Mouse (Mus musculus) cerebellum, adult 2 months (tissue): ENCODE measurements around the gene Atxn7l3. TPM values are rescaled to one million over a fixed set of nuclear protein-coding genes. Genes with fewer than 3 reads are reported as not detected.

Experiments used
- DNase-seq, 2 experiments: peaks; one replicate each; pipeline ENCODE4 v3.0.0; 2021
- H3K27ac ChIP-seq: fragments of 200-500 bp; 2 replicates; pipeline ENCODE4 v1.5.1; 2012; ENCODE audit warnings: low read length, control low read depth, inconsistent platforms; ENCODE audit not compliant: insufficient read depth
- H3K27me3 ChIP-seq: fragments of 200-500 bp; 2 replicates; pipeline ENCODE4 v1.6.1; 2012; ENCODE audit warnings: inconsistent platforms, mild to moderate bottlenecking, low read length, moderate library complexity; ENCODE audit not compliant: control insufficient read depth, insufficient read depth
- H3K4me1 ChIP-seq: fragments of 200-500 bp; 2 replicates; pipeline ENCODE4 v1.6.1; 2011; ENCODE audit warnings: low read length; ENCODE audit not compliant: control insufficient read depth, insufficient read depth
- H3K4me3 ChIP-seq: fragments of 200-500 bp; replicated peaks from 2 replicates; pipeline ENCODE3; 2011; ENCODE audit warnings: mild to moderate bottlenecking, low read depth, low read length, control low read depth; ENCODE audit not compliant: insufficient read depth
- CTCF ChIP-seq: fragments of 200-500 bp; IDR thresholded peaks from 2 replicates; pipeline ENCODE4 v1.5.1; 2011; ENCODE audit warnings: low read depth, mild to moderate bottlenecking, control low read depth, low read length, moderate library complexity, borderline replicate concordance; ENCODE audit not compliant: insufficient read depth
- POLR2A ChIP-seq: fragments of 200-500 bp; IDR thresholded peaks from 2 replicates; pipeline ENCODE4 v1.6.1; 2011; ENCODE audit warnings: low read length, control low read depth, borderline replicate concordance; ENCODE audit not compliant: insufficient read depth
- WGBS: fragments of 180-500 bp; shearing (Covaris S2); methylation state at CpG from one replicate; pipeline ENCODE4 v1.1.7; 2018; 5-methylcytosine and 5-hydroxymethylcytosine counted together
- polyA plus RNA-seq: library from polyadenylated mRNA; depleted of rRNA; stranded (reverse); fragments of >200 nt; gene quantifications from 2 replicates; pipeline ENCODE4 v1.2.3, GENCODE M21; 2012

The Atxn7l3 gene
- polyA plus RNA-seq, 1 experiment: 101 TPM

DNA sequence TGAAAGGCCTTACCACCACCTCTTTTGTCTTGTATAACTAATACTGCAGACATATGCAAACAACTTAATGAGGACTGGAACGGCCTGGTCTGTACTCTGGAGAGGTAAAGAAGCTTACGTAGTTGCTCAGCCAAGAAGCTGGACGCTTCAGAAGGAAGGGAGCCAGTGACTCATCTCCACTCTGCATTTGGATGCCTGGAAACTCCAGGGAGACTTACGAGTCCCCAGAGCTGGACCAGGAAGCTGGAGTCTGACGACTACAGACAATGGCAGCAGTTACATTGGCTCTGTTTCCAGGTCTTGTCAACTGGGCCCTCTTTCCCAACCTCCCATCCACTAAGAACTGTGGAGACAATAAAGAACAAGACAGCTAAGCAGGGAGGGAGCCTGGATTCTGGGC, 30.8 kb upstream of the Atxn7l3 start:
- H3K4me3 ChIP-seq: no peak overlapping the region
- TF ChIP-seq POLR2A (no peak), CTCF (no peak)
- no peaks in the 10 kb centered on the region for H3K4me1 ChIP-seq
- no peak for DNase-seq
- H3K27me3 ChIP-seq: no peaks in the 10 kb centered on the region
- WGBS: 44% methylated on average over 5 of the region's 5 CpGs
- no peak overlapping the region for H3K27ac ChIP-seq

DNA sequence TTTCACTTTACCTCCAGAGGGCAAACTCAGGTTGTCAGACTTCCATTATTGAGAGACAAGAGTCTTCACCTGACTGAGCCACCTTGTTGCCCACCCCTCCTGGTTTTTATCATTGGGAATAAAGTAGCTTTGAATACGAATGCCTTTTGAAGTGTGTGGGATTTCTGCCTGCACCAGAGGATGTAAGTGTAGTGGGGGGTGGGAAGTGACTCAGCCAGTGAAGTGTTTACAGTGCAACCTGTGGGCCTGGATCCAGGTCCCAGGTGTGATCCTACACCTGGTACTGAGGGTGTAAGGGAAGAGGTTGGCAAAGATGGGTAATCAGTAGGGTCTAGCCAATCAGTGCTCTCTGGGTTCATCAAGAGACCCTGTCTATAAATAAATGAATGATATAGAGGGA, 27.1 kb upstream of the Atxn7l3 start:
- H3K4me3 ChIP-seq: no peak overlapping the region
- 86% methylated on average over 1 of the region's 1 CpGs for WGBS
- no peak overlapping the region for H3K27ac ChIP-seq
- no peaks in the 10 kb centered on the region; the same call in 1 of the 2 replicates for H3K4me1 ChIP-seq
- H3K27me3 ChIP-seq: no peaks in the 10 kb centered on the region
- no peak for TF ChIP-seq POLR2A
- TF ChIP-seq CTCF: no peak
- DNase-seq: no peak

DNA sequence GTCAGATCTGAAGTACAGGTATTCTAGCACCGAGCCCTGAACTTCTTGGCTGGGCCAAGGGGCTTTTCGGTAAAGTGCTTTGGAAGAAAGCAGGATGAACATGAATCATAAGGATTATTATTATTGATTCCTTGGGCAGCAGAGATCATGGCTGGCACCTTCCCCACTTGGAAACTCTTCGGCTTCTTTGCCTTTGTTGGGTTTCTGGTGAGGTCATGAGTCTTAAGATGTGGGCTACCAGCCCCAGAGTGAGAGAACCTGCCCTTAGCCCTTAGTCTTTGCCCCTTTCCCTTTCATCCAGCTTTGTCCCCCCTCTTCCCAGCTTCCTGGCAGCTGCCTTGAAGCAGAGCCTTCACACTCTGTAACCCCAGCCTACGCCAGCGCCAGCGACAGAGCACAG, 25.5 kb upstream of the Atxn7l3 start:
- TF ChIP-seq CTCF (no peak), POLR2A (no peak)

DNA sequence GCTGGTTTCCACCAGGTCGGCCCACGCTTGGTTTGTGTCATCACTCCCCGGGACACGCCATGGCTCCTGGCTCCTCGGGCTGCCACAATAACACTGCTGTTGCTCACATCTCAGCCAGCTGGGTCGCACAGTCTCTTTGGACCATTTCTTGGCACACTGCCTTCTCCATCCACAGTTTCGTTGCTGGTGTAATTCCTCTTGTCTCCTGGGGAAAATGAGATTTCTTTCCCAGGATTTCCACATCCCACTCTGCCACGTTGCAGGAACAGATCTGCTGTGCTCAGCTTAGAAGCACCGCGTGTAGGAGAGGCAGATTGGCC, 24.2 kb upstream of the Atxn7l3 start:
- WGBS: under 1% methylated on average over 10 of the region's 10 CpGs
- peak in 1 of 2 experiments; percentile 82 for DNase-seq
- no peak for TF ChIP-seq CTCF
- no peak for TF ChIP-seq POLR2A
- peak overlapping the region; percentile 67 for H3K4me3 ChIP-seq
- peak overlapping the region; percentile 97 for H3K27ac ChIP-seq
- H3K27me3 ChIP-seq: no peaks in the 10 kb centered on the region
- no peaks in the 10 kb centered on the region; the same call in 1 of the 2 replicates for H3K4me1 ChIP-seq

More for the DNA sequence above, 25.5 kb upstream of the Atxn7l3 start:
- WGBS: 85% methylated on average over 6 of the region's 6 CpGs
- H3K27me3 ChIP-seq: no peaks in the 10 kb centered on the region
- H3K4me3 ChIP-seq: no peak overlapping the region
- no peak for DNase-seq
- no peaks in the 10 kb centered on the region; the same call in 1 of the 2 replicates for H3K4me1 ChIP-seq
- no peak overlapping the region for H3K27ac ChIP-seq

DNA sequence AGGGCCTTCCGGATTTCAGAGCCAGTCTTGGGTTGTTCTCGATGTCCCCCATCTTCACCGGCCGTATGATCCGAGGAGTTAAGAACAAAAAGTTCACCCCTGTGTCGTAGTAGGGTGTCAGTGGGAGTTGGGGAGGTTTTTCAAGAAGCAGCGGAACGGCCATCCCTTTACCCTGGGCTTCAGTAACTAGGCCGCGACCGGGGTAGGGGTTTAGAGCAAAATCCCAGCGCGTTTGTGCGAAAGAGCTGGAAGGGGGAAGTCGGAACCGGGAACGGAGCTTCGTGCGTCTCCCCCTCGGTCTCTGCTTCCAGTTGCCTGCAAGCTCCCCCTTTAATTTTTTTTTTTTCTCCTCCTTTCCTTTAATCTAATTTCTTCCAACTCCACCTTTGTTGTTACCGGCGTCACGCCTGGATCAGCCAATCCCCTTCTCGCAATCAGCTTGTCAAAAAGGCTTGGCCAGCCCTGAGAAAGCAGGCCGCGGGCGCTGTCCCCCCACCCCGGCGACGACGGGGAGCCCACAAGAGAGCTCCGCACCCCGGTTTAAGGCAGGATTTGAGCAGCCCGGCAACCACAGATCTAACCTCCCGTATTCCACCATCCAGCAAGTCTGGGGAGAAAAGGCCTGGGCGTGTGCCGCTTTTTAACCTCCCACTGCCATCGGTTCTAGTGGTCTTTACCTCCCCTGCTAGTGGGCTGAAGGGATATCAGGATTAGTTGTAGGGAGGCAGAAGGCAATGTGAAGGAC, 23.7 kb upstream of the Atxn7l3 start:
- Histone ChIP-seq H3K27me3 (no peaks in the 10 kb centered on the region), H3K4me1 (no peaks in the 10 kb centered on the region; the same call in 1 of the 2 replicates), H3K27ac (peak overlapping the region; percentile 97), H3K4me3 (peak overlapping the region; percentile 67)
- peak; percentile 92 to 97 for DNase-seq
- WGBS: 1% methylated on average over 38 of the region's 38 CpGs
- TF ChIP-seq POLR2A: peak; percentile 90
- TF ChIP-seq CTCF: no peak

DNA sequence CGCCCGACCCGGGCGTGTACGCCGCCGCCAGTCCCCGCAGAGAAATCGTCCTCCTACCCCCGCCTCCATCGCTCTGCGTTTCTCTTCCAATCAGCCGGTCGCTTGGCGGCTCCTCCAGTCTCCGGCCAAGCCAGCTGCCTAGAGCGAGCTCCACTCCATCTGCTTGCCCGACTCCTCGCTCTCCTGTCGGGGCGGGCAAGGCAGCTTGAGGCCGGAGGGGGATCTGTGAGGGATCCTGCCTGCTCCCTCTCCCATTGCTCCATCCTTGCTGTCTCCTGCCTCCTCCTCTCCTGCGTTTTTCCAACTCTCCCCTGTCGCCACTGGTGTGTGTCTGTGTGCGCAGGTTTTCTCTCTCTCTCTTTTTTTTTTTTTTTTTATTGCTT, 23.0 kb upstream of the Atxn7l3 start, which contains the start of gene Ubtf:
Ubtf (minus strand) TSS at position 333 of the 383 bp plus-strand sequence.
- H3K4me3 ChIP-seq: peak within 1 kb of the TSS; percentile 67
- TF ChIP-seq POLR2A (peak; percentile 78; the same call in 1 of the 2 replicates), CTCF (no peak)
- no peaks in the 10 kb centered on the region; the same call in 1 of the 2 replicates for H3K4me1 ChIP-seq
- peak within 1 kb of the TSS; percentile 100 for H3K27ac ChIP-seq
- WGBS: under 1% methylated on average over 25 of the region's 25 CpGs
- no peaks in the 10 kb centered on the region for H3K27me3 ChIP-seq
- DNase-seq: peak; percentile 93 to 96

DNA sequence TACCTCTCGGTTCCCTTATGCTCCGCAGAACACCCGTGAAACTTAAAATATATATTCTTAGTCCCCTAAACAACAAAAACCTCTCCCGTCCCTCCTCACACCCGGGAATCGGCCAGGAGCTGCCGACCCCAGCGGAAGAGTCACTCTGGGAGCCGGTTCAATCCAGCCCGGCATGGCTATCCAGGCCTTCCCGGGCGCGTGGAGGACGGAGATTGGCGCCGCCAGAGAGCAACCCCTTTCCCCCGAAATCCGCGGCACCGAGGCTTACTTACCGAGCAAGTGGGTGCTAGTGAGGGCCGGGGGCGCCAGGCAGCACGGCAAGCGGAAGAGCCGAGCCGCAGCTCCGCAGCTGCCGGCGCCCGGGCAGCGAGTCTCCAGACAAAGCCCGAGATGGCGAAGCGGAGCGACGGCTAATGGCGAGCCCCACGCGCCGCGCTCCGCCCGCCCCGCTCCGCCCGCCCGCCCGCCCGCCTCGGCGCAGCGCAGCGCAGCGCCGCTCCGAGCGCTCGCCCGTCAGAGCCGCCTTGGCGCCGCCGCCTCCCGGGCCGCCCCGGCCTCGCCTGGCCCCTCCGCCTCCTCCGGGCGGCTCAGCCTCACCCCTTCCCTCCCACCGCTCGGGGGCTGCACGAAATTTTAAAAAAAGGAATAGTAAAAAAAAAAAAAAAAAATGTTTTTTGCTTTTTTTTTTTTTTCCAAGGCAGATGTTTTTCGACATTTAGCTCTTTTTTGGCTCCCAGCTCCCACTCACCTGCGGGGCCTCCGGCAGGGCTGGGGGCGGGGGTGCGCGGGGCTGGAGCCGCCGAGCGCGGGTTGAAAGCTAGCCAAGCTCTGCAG, 22.4 kb upstream of the Atxn7l3 start:
- no peaks in the 10 kb centered on the region; the same call in 1 of the 2 replicates for H3K4me1 ChIP-seq
- peak in 1 of 2 experiments; percentile 65 for DNase-seq
- 0 out of 2 replicates have a peak, but pooled peaks have one; percentile 19 for TF ChIP-seq POLR2A
- no peak for TF ChIP-seq CTCF
- H3K27ac ChIP-seq: peak overlapping the region; percentile 100
- under 1% methylated on average over 84 of the region's 84 CpGs for WGBS
- H3K27me3 ChIP-seq: no peaks in the 10 kb centered on the region
- H3K4me3 ChIP-seq: peak overlapping the region; percentile 67
